Mouse (Mus musculus) retina, embryonic 14.5 days (tissue): Measurements from ENCODE around the gene Ints7.

ENCODE experiments used
- DNase-seq: peaks from one replicate; pipeline ENCODE4 v3.0.0-alpha.2; 2015; ENCODE audit warnings: low spot score

Gene Ints7

DNA sequence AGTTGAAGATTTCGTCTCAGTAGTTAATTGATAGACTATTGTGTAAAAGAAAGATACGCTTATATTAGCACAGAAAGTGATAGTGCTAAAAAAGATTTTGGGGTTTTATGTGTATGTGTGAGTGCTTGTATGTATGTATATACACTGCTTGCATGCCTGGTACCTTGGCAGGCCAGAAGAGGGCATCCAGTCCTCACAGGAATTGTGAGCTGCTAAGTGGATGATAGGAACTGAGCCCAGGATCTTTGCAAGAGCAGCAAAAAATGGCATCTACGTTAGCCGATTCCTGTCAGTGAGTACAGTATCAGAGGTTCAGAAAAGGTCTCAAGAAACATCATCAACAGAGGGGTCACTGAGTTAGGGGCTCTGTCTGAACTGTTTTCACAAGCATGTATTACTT lies 9.0 kb downstream of the Ints7 start:
- DNase-seq: no peak

DNA sequence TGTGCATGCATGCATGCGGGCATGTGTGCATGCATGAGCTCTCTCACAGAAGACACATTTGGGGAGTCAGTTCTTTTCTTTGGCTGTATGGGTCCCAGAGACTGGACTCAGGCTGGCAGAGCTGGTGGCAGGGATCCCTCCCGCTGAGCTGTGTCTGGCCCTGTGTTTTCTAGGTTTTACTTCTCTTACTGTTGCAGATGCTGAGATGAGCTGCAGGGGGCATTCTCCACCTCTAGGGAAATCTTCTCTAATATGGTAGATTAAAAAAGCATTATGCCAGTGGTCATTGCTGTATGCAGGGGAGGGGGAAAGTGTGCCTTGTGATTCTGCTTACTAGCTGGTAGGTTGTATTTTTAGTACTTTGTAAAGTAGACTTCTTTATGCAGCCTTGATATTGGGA lies 10.3 kb downstream of the Ints7 start:
- DNase-seq: no peak

DNA sequence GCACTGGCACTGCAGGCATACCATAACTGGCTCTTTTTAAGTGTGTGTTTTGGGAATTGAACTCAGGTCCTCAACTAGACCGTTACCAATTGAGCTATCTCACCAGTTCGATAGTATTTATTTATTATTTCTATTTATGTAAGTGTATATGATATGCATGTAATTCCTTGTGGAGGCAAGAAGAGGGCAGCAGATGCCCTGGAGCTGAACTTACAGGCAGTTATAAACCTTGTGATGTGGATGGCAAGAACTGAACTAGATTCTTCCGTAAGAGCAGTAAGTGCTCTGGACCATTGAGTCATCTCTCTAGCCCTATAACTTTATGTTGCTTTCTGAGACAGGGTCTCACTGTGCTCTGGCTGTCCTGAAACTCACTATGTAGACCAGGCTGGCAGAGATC lies 11.6 kb downstream of the Ints7 start:
- no peak for DNase-seq

DNA sequence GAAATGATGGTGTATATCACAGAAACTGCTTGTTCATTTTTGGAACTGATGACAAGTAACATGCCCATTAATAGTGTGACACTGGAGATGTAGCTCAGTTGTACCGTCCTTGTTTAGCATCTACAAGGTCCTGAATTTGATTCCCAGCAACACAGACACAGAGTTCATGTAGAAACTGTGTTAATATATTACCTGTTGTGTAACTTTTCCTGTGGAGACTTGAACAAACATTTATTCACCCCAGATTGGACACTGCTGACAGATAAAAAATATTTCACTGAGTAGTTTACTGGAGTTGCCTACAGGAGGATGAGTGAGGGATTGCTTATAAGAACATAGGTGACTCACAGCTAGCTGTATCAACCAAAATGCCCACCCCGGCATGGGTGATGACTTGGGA lies 13.3 kb downstream of the Ints7 start:
- no peak for DNase-seq

DNA sequence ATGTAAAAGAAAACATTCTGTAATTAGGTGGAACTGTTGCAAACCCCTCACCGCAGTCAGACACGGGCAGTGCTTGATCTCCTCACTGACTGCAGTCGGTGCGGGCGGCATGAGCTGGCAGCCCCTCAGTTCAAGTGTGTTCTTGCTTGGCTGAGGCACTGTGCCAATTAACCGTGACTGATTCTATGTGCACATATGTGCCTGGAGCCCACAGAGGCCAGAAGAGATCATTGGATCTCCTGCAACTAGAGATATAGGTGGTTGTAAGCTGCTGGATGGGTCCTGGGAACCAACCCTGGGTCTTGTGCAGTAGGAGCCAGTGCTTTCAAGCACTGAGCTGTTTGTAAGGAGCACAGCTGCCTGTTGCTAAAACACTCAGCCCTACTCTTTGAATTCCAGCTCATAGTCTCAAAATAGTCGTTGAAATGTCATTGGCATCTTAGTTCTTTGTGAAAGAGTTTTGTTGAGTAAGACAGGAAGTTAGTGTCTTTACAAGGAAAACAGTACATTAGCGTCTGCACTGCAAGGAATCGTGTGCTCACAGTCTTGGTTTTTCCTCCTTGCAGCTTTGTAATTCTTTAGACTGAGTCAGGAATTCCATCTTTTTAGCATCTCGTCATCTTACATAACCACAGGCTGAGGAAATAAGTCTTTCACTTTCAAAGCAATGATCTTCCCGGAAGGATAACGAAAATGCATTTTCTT lies 16.7 kb downstream of the Ints7 start:
- DNase-seq: no peak

DNA sequence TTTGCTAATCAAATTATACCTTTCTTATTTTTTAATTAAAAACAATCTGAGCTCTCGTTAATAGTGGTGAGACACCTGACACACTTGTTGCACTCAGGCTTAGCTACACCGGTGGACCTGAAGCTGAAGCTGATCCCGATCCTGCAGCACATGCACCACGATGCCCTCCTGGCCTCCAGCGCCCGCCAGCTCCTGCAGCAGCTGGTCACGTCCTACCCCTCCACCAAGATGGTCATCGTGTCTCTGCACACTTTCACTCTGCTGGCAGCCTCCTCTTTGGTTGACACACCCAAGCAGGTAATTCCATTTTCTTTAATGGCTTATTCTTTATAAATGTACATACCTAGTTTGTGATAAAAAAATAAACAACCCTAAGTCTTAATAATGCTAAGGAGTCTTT lies 20.6 kb downstream of the Ints7 start:
- no peak for DNase-seq

DNA sequence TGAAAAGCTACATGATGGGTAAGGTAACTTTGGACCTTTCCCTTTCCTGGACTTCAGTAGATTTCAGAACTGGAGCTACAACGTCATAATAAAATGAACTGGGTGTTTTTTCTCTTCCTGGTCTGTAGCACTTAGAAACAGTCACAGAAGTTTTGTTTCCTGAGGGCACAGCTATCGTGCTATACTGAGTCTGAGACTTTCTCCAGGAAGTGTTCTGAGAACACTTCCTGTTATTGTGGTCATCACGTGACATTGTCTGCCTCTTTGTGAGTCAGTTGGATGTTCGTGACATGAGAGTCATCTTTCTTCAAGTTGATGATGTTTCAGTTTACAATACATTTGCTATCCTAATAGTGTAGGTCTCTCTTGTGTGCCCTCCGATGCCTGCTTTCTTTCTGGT lies 23.8 kb downstream of the Ints7 start:
- no peak for DNase-seq

DNA sequence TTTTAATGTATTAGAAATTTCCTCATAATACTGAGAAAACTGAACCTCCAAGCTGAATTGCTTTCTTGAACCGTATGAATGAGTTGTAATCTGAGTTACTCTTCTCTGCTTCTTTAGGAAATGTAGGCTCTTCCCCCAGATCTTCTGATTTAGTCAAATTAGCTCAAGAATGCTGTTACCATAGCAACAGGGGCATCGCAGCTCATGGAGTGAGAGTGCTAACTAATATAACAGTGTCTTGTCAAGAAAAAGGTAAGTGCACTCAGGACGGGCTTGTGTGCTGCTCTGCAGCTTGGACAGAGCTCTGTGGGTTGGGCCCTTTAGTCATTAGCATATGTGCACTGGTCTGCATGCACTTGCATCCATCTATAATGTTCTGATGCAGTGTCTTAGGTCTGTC lies 29.3 kb downstream of the Ints7 start:
- DNase-seq: peak; percentile 30

DNA sequence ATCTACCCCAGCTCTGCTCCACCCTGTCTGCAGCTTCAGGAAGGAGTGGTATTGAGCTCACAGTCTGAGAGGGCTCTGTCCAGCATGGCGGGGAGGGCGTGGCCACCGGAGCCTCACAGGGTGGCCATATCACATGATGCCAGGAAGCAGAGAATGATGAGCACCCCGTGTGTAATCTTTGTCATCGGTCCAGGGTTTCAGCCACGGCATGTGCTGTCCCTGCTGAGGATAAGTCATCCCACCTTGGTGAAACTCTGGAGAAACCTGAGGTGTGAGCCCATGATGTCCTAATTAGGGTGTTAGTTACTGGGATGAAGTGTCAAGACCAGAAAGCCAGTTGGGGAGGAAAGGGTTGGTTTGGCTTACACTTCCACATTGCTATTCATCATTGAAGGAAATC lies 33.6 kb downstream of the Ints7 start:
- DNase-seq: no peak

DNA sequence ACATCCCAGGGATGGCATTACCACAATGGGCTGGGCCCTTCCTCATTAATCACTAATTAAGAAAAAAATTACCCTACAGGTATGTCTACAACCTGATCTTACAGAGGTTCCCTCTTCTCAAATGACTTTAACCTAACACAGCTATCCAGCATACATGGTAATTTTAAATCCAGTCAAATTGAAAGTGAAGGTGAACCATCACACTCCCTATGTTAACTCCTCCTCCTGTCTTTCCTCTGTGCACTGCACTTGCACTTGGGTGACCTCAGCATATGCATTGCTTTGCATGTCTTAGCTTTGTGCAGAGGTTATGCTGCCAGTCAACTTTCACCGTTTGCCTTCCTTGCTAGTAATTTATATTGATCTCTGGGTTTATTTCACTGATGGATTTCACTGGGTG lies 34.1 kb downstream of the Ints7 start:
- no peak for DNase-seq

DNA sequence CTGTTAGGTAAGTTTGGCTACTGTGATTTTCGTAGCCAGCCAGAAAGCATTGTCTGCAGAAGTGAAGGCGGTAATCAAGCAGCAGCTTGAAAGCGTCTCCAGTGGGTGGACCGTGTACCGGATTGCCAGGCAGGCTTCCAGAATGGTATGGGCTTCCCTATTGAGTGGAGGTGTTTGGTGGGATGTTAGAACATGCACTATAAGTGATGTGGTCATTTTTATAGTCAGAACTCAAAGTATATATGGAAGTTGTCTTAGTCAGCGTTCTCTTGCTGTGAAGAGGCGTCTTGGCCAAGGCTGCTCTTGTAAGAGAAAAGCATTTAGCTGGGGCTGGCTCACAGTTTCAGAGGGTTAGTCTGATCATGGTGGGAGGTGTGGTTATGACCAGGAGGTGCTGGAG lies 34.9 kb downstream of the Ints7 start:
- DNase-seq: no peak

DNA sequence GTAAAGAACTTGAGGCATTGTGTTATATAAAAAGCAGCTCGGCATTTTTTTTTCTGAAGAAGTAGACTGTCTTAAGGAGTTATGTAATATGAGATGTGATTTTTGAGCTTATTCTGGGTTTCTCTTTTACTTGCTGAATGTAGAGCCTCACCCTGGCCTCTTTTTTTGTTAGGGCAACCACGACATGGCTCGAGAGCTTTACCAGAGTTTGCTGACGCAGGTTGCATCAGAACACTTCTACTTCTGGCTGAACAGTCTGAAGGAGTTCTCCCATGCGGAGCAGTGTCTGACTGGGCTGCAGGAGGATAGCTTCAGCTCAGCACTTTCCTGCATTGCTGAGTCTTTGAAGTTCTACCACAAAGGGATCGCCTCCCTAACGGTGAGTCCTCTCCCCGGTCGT lies 36.2 kb downstream of the Ints7 start:
- DNase-seq: no peak

DNA sequence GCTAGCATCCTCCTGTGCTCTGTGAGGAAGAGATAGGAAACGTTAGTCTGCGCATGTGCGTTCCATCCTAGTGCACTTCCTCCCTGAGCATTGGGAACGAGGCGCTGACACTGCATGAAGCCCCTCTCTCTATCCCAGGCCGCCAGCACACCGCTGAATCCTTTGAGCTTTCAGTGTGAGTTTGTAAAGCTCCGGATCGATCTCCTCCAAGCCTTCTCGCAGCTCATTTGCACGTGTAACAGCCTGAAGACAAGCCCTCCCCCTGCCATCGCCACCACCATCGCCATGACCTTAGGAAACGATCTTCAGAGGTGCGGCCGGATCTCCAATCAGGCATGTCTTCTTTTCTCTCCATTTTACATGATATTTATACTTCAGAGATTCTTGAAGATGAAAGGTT lies 37.4 kb downstream of the Ints7 start:
- no peak for DNase-seq

DNA sequence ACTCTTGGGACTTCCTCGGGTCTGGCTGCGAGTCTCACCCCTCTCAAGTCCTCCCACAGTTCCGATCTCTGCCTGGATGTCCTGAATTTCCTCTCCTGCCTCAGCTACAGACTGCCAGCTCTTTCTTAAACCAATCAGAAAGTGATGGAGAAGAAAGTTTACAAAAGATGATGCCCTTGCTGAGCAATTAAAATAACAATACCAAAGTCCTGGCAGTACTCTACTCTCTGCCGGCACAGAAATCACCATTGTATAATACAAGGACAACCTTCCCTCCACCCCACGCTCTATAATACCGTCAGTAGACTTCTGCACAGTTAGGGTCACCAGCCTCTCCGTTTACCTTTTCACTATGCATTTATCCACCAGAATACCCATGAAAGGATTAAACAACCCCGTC lies 40.8 kb downstream of the Ints7 start:
- no peak for DNase-seq

DNA sequence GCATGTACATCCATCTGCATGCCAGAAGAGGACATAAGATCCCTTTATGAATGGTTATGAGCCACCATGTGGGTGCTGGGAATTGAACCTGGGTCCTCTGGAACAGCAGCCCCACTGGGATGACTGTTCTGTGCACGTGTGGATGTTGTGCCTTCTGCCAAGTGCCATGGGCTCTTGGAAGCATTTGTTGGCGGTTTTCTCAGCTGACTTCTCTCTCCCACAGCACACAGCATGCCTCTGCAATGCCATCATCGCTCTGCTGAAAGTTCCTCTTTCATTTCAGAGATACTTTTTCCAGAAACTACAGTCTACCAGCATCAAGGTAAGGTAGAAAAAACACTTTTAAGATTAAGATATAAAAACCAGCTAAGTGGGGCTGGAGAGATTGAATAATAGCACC lies 42.2 kb downstream of the Ints7 start:
- DNase-seq: no peak

DNA sequence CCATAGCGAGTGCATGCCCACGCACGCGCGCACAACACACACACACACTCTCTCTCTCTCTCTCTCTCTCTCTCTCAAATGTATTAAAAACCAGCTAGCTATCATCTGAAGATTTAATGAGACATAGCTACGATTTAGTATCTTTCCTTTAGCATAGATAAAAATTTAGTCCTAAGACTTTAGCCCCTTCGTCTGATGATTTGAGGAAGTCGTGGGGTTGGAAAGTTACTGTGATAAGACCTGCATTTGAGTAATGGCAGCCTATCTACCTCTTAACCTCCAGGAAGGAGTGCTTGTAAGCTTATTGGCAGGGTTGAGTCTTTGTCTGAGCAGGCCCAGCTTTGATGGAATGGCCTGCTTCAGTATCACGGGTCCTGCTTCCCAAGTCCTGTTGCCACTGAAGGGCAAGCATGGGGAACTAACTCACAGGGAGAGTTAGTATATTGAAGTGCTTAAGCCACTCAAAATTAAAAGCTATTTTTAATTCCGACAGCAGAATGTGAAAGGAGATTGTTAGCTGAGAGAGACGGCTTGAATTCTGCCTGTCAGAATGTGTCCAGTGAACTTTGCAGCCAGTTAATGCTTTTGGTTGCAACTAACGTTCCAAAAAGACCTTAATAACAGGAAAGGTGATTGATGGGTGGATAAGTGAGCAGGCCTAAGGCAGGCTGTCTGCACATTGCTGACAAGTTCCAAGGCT lies 42.8 kb downstream of the Ints7 start:
- no peak for DNase-seq

DNA sequence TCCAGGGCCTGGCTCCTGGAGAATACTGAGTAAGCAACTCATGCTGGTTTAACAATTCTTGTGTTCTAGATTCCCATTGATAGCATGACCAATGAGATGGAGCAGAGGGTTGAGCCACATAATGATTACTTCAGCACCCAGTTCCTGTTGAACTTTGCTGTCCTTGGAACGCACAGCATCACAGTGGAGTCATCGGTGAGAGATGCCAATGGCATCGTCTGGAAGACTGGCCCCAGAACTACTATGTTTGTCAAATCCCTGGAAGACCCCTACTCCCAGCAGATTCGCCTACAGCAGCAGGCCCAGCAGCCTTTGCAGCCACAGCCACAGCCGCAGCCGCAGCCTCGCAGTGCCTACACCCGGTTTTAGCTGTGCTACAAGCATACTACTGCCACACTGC lies 45.7 kb downstream of the Ints7 start:
- DNase-seq: no peak

DNA sequence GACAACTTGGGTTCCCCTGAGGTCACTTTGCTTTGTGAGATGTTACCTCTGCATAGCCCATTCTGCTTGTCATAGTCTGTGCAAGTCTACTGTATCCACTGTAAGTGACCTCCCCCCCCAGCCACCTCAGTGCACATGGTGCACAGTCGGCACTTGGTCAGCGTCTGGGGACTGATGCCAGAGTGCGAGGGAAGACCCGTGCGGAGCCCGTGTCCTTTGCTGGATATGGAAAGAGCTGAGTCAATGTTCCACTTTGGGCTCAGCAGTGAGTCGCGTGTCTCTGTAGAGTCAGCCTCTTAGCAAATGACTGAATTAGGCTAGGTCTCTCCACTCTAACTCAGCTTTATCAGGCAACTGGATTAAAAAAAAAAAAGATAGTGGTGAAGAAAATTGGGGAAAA lies 47.4 kb downstream of the Ints7 start:
- no peak for DNase-seq

DNA sequence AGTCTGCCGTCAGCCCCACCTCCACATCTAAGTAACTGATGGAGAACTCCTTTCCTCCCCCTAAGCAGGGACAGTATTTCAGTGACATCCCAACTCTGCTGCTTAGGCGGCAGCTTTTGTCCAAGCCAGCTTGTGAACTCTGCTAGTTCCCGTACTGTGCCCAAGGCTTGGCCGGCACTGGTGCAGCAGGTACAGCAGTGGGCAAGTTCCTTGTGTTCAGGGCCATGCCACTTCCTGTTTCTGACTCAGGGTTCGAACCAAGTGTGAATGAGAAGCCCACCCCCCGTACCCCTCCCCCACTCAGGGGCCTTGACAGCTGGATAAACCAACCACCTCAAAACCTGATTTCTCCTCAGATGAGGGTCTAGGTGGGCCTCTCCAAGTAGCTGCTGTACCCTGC lies 49.1 kb downstream of the Ints7 start:
- no peak for DNase-seq

DNA sequence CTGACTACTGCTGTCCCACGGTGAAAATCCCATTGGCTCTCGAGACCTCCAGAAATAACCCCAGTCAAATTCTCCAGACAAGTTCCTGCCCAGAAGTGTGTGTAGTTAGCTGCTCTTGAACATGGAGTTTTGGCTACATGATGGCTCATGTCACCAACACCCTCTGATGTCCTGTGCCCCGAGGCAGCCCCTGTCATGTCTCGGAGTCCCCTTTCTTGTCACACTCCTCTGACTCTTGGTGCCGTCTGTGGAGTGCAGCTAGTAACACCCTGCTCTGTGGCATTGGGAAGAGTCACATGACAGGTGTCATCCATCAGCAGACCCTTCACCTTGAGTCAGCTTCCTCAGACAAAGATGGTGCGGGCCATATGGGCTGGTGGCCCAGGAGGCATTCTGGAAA lies 49.6 kb downstream of the Ints7 start:
- DNase-seq: no peak

DNA sequence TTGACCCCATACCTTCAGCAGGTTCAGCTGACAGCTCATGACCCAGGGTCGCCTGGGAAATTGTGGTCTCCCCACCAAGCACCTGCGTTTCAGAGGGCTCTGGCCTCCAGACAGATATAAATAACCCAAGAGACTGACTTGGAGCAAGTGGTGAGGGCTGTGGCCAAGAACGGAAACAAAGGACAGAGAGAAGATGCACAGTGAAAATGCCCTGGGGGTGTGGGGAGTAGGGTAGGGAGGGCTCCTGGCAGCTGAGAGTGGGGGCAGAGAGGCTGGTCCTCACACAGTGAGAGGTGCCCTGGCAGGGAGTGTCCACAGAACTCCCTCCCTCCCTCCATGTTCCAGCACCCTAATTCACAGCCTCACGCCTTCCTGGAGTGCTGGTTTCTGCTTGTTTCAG lies 50.2 kb downstream of the Ints7 start:
- DNase-seq: no peak

DNA sequence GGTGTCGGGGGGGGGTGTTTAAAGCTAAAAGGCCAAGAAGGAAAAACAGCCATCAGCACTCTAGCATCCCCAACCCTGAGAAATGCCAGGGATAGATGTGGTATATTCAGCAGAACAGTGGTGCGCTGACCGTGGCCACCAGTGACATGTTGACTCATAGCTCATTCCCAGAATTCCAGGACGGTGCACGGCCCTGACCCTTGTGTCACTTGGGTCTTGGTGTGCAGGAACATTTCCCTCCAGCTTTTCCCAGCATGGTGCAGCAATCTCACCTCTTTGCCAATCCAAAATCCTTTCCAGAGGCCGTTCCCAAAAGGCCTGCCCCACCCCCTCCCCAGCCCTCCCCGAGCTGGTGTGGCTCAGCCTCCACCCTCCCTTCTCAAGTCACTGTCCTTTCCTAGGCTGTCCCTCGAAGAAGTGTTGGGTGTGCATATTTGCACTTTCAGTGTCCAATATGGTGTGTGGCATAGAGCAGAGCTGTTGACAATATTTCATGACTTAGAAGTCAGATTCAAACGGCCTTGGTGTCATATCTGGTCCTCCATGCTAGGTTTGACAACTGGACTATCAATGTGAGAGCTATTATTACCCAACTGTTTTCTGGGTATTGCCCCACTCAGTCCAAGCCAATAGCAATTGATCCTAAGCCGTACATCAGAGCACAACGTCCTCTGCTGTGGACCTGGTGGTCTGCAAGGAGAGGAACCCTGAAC lies 53.2 kb downstream of the Ints7 start:
- DNase-seq: no peak

DNA sequence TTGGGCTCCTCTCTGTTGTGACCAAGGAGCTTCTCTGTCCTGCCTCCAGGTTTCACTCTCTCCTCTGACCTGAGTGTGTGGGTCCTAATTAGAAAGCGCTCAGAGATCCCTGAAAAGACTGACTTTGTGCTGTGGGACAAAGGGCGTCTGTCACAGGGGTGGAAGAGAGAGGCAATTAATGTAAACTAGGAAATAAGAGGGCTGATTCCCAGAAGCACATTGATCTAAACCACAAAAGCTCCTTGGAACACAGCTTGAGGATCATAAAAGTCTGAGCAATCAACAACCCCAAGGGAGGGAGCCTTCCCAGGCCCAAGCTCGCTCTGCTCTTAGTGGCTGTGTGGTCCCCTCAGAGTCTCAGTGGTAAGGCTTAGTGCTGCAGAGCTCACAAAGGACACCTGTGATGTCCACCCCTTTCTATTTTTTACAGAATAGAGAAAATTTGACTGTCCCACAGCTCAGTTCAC lies 53.8 kb downstream of the Ints7 start:
- no peak for DNase-seq
